Mouse (Mus musculus): Measurements from ENCODE around the gene Slc9a7. TPM values are rescaled to one million over a fixed set of nuclear protein-coding genes. Genes with fewer than 3 reads are reported as not detected.
A peak's percentile ranks its signal among the peaks of the same experiment; 100 is the strongest.

Slc9a7 gene
- 10 to 100 TPM; 20.0 to 33.1 TPM for total RNA-seq (2021)
- long read RNA-seq, experiment 1, result 0 reads
- long read RNA-seq, experiment 2, partial matches to known transcripts, result 0 of 3 reads
- long read RNA-seq, experiment 2, other reads (novel, unspliced or antisense), result 0 of 3 reads

DNA sequence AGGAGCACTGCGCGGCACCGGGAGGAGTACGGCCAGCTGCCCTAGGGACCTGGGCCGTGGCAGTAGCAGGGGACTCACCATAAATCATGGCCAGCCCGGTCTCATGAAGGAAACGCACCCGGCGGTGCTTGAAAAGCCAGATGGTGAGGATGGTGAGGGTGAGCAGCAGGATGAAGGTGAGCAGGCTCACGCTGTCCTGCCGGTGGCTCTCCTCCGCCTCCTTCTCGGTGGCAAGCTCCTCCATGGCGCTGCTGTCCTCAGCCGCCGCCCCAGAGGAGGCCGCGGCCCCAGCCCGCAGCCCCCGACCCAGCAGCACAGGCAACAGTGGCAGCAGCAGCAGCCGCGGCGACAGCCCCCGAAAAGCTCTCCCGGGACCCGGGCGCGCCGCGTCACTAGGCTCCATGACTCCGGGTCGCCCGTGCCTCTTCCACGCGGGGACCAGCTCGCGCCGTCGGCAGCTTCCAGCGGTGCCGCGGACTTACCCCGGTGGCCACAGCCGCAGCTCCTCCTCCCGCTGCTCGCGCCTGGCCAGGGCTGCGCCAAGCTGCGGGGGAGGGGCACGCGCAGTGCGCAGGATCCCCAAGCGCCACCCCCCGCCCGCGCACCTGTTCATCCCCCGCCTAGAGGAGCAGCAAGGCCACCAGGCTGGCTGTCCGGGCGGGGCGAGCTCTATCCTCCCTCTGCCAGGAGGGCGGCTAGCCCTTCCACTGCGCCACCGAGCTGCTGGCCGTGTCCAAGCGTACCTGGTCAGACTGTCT is at the start of gene Slc9a7:
Gene Slc9a7 (minus strand): TSS at position 526 of the 758 bp plus-strand sequence.
- DNase-seq, result peak; percentile 74 to 86

DNA sequence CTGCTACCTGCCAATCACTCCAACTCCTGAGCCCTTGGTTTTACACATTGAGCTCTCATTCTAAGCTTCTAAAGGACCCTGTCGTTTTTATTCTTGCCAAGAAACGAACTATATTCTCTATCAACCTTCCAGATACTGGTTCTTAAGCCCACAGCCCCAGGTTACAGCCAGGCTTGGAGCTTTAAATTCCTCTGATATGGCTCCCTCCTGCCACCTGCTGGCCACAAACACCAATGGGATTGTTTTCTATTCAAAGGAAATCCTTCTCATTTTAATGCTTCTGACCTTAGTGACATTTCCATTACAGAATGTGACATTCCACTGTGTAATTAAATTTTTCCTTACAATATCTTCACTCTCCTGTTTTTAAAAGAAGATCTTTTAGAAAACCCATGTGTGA is 44.1 kb upstream of the Slc9a7 start:
- DNase-seq, result peak; percentile 56 to 66

DNA sequence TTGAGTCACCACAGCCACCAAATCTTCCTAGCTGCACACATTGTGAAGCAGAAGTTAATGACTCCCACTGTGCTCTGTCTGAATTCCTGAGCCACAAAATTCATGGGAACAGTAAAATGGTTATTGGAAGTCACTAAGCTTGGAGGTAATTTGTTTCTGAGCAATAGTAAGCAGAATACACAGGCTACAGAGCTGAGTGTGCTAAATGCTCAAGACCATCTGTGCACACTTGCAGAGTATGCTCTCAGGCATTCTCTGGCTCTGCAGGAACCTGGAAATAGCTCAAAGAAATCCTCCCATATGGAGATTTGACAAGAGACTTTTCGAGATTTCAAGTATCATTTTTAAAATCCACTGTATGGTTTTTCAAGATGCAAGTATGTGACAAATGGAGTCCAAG is 41.1 kb upstream of the Slc9a7 start:
- DNase-seq, result no peak

DNA sequence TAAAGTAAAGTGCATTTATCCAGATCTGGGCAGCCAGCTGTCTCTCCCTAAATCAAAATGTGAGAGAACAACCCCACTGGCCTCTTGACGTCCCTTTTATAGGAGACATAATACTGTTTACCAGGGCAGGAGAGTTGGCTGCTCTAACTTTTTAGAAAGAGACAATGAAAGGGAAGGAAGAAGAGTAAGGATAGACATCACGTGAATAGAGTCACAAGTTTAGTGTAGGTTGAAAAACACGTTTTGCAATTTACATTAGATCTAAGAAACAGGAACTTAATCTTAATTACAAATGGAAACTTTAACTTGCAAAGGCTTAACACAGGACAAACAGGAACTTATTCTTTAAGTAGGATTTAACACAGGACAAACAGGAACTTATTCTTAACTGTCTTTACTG is 15.6 kb upstream of the Slc9a7 start:
- DNase-seq, result no peak

DNA sequence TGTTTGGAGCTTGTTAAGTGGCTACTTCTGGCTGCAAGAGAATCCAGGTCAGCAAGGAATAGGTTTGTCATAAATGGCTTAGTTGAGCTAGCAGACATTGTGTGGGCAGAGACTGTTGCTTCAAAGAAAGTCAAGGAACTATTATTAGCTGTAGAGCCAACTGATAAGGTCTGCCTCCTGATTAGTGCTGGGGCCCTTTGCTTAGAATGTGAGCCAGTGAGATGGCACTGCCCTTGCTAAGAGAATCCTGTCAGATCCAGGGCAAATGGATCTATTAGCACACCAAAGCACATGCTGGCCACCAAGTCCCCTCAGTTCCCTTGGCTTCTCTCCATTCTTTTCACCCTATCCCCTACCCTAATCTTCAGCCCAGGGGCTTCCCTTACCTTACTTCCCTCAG is 14.3 kb upstream of the Slc9a7 start:
- DNase-seq, result no peak

DNA sequence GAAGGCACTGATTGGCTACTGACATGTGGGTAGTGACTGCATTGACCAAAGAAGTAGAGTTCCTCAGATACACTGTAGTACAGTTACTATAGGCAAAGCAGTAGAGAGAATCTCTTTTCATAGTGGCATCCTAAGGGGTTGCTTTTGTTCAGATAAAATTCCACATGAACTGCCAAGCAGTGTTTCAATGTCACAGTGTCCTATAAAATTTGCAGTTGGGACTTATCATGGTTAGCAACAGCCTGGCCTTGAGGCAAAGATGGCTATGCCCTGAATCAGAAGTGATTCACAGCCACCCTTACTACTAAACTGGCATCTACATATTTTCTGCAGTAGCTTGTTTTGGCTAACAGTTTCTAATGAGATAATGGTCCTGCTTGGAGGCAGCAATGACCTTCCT is 11.7 kb upstream of the Slc9a7 start:
- DNase-seq, result peak; percentile 31 to 37

DNA sequence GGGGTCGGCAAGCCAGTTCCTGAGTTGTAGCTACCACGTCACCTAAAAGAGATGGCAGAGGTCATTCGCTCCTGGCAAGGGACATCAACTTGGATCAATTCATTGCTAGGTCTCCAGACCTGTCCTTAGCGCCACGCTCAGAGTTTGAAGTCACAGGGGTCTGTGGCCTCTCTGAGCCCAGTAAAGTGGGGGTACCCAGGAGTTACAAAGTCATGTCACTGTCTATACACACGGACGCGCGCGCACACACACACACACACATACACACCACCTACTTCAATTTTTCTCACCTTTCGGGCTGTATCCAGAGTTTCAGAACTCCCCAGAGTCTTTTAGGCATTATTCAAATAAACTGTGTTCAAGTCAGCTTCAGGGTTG is 422 bp upstream of the Slc9a7 start:
- DNase-seq, result no peak

DNA sequence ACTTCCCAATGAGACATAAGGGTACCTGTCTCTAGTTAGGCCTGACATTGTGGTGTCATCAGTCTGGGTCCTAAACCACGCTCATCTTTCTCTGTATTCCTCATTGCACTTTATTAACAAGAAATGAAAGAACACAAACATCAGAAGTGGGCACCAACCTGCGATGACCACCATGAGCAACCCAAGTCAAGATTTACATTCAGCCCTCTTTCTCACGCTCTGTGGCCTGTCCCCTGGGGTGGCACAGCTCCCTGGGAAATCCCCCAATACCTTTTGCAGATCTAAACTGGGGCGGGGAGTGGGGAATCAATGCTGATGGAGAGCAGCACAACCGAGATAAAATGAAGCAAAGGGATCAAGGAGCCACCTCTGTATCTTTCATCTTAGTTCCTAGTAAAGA is 892 bp downstream of the Slc9a7 start:
- DNase-seq, result no peak

DNA sequence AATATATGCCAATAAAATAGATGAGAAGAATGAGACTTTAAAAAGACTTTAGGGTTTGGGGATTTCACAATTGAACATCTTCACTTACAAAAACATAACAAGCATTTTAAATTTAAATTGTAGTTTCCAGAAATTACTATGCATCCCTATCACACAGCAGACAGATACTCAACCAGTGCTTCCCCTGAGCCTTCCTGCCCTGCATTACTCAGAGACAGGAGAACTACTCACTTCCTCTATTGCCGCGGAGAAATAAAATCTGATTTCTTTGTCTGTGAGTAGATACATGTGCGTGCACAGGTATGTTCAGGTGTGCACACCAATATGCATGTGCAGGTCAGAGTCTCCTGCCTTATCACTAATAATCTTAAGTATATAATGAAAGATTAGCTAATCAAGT is 2.9 kb downstream of the Slc9a7 start:
- no peak for DNase-seq

DNA sequence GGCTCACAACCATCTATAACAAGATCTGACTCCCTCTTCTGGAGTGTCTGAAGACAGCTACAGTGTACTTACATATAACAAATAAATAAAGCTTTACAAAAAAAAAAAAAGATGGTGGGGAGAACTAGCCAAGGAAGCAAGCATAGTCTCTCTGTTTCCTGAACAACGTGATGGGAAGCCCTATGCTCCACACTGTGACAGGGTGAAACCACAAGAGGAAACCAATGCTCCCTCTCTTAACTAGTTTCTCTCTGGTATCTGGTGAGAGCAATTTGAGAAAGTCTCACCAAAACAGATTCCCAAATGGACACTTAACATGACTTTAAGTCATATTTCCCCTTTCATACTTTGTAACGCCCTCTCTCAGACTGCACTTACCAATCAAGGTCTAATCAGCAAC is 5.4 kb downstream of the Slc9a7 start:
- DNase-seq, result no peak

DNA sequence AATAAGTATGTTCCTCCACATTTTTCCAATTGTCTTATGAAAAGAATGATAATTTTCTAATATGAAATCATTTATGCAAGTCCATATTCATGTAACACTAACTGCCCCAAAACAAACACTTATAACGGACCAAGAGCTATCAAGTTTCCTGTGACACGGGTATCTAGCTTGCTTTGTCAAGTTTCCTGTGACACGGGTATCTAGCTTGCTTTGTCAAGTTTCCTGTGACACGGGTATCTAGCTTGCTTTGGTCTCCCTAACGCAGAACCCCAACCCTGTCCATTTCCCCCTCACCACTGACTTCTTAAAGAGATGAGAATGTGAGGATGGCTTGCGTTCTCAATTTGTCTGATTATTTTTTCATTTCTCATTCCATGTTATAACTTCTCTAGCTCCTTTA is 12.2 kb downstream of the Slc9a7 start:
- no peak for DNase-seq

DNA sequence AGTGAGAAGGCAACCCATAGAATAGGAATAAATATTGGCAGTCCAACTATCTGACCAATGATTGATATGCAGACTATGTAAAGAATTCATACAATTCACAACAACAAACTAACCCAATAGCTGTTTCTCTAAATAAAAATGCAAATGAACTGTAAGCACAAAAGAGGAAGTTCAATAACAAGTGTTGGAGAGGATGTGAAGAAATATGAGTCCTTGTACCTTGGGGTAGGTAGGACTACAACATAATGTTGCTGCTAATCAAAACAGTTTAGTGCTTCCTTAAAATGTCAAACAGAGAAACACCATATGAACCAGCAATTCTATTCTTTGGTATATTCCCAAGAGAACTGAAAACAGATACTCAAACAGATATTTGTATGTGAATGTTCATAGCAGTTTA is 17.8 kb downstream of the Slc9a7 start:
- DNase-seq, result no peak

DNA sequence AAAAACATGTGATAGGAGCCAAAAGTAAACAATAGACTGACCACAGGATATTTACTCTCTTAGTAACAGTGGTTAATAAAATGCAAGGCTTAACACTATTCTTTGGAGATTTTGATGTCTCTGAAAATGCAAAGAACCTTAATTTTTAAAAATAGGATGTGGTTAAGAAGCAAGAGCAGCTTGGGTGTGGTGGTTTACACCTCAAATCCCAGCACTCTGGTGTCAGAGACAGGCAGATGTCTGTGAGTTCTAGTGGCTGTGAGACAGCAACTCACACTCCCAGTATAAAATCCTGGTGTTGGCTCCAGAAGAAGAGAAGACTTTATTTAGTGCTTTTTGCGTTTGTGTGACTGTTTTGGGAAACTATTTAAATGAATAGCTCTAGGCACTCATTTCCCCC is 19.6 kb downstream of the Slc9a7 start:
- no peak for DNase-seq

DNA sequence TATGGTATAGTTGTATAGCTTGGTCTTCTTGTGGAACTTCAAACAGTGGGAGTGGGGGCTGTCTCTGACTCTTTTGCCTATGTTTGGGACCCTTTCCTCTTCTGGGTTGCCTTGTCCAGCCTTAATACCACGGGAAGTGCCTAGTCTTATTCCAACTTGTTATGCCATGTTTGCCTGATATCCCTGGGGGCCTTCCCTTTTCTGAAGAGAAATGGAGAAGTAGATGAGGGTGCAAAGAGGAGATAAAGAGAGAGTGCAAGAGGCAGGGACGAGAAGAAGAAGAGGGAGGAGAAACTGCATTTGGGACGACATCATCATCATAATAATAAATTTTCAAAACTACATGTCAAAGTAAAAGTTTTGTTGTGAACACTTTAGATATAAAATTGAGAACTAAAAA is 21.6 kb downstream of the Slc9a7 start:
- no peak for DNase-seq

DNA sequence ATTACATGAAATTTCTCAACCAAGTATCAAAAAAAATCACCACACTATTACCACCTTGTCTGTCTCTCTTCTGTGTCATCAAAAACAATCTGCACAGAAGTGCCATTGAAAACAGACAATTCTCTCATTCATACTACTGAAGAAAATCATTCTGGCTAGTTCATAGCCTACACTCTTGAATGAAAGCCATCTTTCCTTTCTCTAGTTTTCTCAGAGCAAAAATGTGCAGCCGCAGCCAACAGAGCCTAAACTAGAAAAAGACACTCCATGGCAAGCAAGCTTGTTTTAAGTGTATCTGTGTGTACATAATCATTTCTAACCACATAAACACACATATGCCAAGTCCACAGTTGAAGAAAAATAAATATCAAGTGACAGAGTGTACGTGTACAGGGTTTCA is 27.2 kb downstream of the Slc9a7 start:
- DNase-seq, result no peak

DNA sequence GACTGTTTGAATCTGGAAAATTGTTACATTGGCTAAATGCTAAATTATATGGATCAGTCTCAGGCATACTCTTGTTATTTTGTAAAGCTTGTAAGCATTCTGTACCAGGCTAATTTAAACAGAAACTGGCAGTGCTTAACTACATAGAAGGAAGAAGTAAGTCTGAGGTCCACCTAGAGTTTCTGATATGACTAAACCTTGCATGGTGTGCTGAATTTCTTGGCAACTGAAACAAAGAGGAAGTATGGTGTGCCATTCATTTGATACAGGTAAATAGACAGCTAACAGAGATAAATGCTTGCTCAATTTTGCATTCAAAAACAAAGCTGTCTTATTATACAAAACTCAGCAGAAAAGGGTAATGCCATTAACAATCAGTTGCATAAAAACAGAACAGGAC is 63.5 kb downstream of the Slc9a7 start:
- DNase-seq, result no peak

DNA sequence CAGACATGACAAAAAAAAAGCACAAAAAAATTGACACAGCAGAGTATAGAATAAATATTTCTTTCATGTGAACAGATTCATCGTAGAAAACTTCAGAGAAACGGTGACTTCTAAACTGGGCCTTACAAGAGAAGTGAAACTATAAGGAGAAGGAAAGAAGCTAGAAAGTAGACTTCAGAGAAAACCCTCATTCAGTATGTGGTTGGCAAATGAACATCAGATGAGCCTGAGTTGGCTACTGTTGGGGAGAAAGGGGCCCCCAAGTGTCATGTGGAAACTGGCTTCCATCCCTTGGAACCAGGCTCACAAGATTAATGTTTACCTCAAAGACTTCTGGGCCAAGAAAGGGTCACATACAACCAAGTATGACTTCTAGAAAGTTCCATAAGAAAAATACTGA is 70.1 kb downstream of the Slc9a7 start:
- DNase-seq, result no peak

DNA sequence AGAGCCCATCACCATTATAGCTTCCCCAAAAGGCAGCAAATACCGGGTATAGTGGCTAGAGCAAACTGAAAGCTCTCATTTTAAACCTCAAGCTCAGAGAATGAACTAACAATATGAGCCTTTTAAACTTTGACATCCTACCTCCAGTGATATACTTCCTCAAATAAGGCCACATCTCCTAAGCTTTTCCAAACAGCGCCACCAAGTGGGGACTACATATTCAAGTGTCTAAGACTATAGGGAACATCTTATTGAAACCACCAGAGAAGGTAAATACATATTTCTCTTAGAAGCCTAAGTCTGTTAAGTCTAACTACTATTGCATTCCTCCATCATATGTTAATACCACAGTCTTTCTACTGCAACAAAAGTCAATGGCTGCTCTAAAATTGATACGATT is 106.0 kb downstream of the Slc9a7 start:
- DNase-seq, result no peak

DNA sequence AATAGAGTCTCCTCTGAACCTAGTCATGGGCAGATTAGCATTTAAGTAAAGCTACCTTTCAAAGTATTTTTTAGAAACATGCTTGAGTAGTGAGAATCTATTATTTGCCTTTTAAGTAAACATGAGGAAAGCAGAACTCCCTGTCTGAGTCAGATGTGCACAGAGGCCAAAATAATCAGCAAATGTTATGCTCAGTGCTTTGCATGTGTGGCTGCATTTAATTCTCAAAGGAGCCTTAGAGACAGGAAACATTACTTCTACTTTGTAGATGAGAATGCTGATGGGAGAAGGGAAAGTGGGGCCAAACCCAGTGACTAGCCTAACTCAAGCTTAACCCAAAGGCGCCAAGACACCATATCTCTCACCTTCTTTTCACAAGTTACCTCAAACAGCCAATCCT is 114.8 kb downstream of the Slc9a7 start:
- DNase-seq, result no peak

DNA sequence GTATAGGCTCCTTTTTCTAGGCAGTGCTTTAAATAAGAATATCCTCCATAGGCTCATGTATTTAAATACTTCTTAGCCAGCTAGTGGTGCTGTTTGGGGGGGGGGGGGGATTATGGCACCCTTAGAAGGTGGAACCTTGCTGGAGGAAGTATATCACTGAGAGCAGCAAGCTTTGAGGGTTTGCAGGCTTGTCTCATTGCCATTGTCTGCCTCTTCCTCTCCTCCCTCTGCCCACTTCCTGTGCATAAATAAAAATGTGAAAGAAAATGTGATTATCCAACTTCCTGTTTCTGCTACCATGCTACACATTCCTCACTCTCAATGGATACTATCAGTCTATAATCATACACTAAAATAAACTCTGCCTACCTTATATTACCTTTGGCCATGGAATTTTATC is 123.2 kb downstream of the Slc9a7 start:
- no peak for DNase-seq

DNA sequence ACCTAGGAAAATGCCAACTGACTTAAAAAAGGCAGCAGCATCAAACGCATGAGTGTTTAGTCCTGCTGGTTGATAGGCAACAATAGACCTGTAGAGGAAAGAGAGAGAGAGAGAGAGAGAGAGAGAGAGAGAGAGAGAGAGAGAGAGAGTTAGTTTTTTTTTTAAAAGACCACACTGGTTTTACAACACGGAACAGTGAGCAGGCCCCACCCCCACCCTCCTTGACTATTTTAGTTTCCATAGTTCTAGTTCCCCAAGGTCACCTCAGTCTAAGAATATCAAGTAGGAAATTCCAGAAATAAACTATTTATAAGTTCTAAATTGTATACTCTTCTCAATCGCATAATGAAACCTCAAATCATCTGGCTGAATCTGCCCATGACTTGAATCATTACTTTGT is 126.6 kb downstream of the Slc9a7 start:
- no peak for DNase-seq

DNA sequence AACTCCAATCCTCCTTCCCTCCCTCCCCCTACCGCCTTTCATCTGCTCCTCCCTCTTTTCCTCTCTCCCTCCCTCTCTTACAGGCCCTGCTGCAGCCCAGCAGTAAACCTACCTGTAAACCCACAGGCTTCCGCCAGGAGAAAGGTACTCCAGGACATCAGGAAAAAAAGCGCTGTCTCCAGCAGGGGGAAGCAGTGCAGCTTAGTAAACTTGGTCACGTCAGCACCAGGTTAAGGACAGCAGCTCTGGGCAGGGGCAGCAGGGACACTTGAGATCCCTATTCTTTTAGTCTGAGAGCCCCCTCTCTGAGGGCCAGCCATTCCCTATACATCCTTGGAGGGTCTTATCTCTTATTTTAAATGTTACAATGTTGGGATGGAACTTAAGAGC is 129.3 kb downstream of the Slc9a7 start:
- DNase-seq, result peak; percentile 29 to 42

DNA sequence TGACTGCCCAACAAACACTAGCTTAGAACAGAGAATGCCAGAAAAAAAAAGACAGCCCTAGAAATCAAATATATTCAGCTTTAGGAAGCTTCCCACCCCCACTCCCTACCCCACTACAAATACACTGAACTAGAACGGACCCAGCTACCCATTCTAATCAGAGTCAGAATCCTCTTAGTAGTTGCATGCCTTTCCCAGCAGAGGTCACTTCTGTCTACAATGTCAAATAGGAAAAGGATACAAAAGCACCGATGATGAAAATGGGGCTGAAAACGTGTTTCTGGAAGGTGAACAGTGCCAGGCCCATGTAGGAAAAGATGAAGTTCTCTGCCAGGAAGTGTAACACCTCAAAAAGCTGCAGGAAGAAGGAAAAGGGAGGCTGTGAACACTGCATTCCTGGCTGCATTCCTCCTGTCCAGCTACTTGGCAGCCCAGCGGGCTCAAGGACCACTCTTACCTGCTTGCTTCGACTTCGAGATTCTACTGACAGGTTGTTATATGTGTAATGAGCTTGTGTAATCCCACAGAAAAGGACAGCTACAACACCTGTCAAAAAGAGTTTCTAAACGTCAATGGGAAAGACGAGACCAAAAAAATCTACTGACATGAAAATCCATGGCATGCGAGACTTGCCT is 129.8 kb downstream of the Slc9a7 start:
- DNase-seq, result no peak

DNA sequence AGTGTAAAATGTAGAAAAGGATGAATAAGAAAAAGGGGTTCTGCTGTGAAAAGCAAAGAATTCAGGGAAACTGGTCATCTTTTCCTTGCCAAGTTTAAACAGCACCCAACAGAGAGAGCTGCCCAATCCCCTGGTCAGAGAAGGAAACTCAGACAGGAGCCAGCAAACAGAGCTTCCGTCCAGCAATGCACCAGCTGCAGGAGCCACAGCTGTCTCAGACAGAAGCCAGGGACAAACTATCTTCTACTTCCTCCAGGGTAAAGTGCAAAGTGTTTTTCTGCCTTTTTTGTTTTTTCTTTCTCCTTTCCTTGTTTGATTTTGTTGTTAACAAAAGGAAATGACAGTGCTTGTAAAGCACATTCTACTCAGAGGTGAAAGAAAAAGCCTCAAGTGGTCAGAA is 131.3 kb downstream of the Slc9a7 start:
- DNase-seq, result no peak
